ENCODE assay signal across 9 mouse cellular contexts in genomic region chr8:11727273-11727650, GRCm38 (mm10). TPM values are rescaled to one million over a fixed set of nuclear protein-coding genes. Genes with fewer than 3 reads are reported as not detected.
DNase-seq lines count a peak whose midpoint lies in the region; ATAC-seq and TF ChIP-seq lines count a peak whose summit lies in the region.
"Had no signal": no experiment of that assay in that cellular context is flagged by ENCODE, and none has a peak within 500 bp of the region (broad histone marks: within the 10 kb centered on the region; RNA-seq: fewer than 3 reads in every experiment).

No protein-coding gene starts in this region.

- peak overlapping the region; percentile 90 for H3K4me2 ChIP-seq in heart, embryonic 15.5 days
- peak overlapping the region; percentile 51 for H3K4me2 ChIP-seq in liver, embryonic 16.5 days (ENCODE audit: low read depth, low read length)

- peak overlapping the region; percentile 87 for H3K9ac ChIP-seq in ES-E14 (ENCODE audit: insufficient read depth, low read depth, low read length, poor library complexity, severe bottlenecking)
- H3K9ac ChIP-seq in heart, embryonic 15.5 days: peak overlapping the region; percentile 87
- H3K9ac ChIP-seq in liver, embryonic 16.5 days (ENCODE audit: low read depth, low read length): peak overlapping the region; percentile 11; the same call in 1 of the 2 replicates

- no peak overlapping the region for H3K27ac ChIP-seq in ES-E14 (ENCODE audit: insufficient read depth, low read depth, low read length, poor library complexity, severe bottlenecking)
- peak overlapping the region; percentile 98 for H3K27ac ChIP-seq in heart, embryonic 15.5 days
- H3K27ac ChIP-seq in liver, embryonic 16.5 days (ENCODE audit: low read length): no peak overlapping the region

- peaks cover 60% of the 10 kb centered on the region for H3K27me3 ChIP-seq in erythroblast, embryonic 14.5 days (ENCODE audit: control insufficient read depth)
- peaks cover 39% of the 10 kb centered on the region for H3K27me3 ChIP-seq in heart, embryonic 15.5 days
- H3K27me3 ChIP-seq in liver, embryonic 16.5 days (ENCODE audit: control insufficient read depth, insufficient read depth, low read depth, low read length): peaks cover 44% of the 10 kb centered on the region

- no peaks in the 10 kb centered on the region for H3K4me1 ChIP-seq in erythroblast, embryonic 14.5 days (ENCODE audit: control insufficient read depth)
- H3K4me1 ChIP-seq in ES-E14 (ENCODE audit: control insufficient read depth in 2 of 2, insufficient read depth in 2 of 2, low read length in 2 of 2, poor library complexity in 1 of 2): no peaks in the 10 kb centered on the region
- H3K4me1 ChIP-seq in heart, embryonic 15.5 days (replicated peaks): peaks cover 37% of the 10 kb centered on the region
- no peaks in the 10 kb centered on the region; the same call in 1 of the 2 replicates for H3K4me1 ChIP-seq in liver, embryonic 16.5 days (ENCODE audit: control insufficient read depth, low read depth, low read length)

- DNase-seq in ES-E14 (ENCODE audit: low read depth, low spot score): no peak
- no peak for DNase-seq in thymus, adult 18-20 months
- DNase-seq in gastrocnemius, postnatal 36 days: no peak

- peak overlapping the region; percentile 43 for H3K4me3 ChIP-seq in erythroblast, embryonic 14.5 days (replicated peaks)
- peak overlapping the region; percentile 90 to 99 for H3K4me3 ChIP-seq in ES-E14 (ENCODE audit: insufficient read depth in 1 of 2, low read depth in 1 of 2, low read length in 2 of 2, poor library complexity in 1 of 2, severe bottlenecking in 1 of 2)
- H3K4me3 ChIP-seq in heart, embryonic 15.5 days: peak overlapping the region; percentile 77
- peak overlapping the region; percentile 59 for H3K4me3 ChIP-seq in liver, embryonic 16.5 days (ENCODE audit: low read depth, low read length)

- no peaks in the 10 kb centered on the region for H3K36me3 ChIP-seq in erythroblast, embryonic 14.5 days (ENCODE audit: control insufficient read depth)
- H3K36me3 ChIP-seq in ES-E14 (ENCODE audit: control insufficient read depth, insufficient read depth, low read length, poor library complexity, severe bottlenecking): no peaks in the 10 kb centered on the region
- no peaks in the 10 kb centered on the region for H3K36me3 ChIP-seq in heart, embryonic 15.5 days
- no peaks in the 10 kb centered on the region for H3K36me3 ChIP-seq in liver, embryonic 16.5 days (ENCODE audit: control insufficient read depth, insufficient read depth)

- intact Hi-C loops in gastrocnemius, postnatal 36 days (cut with DNase I): no loop called here

- H3K9me3 ChIP-seq in erythroblast, embryonic 14.5 days (ENCODE audit: control insufficient read depth, low read length): no peaks in the 10 kb centered on the region
- no peaks in the 10 kb centered on the region for H3K9me3 ChIP-seq in ES-E14 (ENCODE audit: control insufficient read depth, insufficient read depth, low read depth, low read length)
- no peaks in the 10 kb centered on the region for H3K9me3 ChIP-seq in heart, embryonic 15.5 days (replicated peaks)
- no peaks in the 10 kb centered on the region for H3K9me3 ChIP-seq in liver, embryonic 16.5 days (replicated peaks; ENCODE audit: control insufficient read depth, low read length)

- 2% methylated on average over 22 of the region's 22 CpGs for WGBS in heart, embryonic 15.5 days
- WGBS in liver, embryonic 16.5 days (ENCODE audit: insufficient replicate concordance): 3% methylated on average over 22 of the region's 22 CpGs

- ATAC-seq in erythroblast, adult 5-6 weeks (replicated peaks; ENCODE audit: low FRiP score, poor library complexity, severe bottlenecking): no peak
- peak; percentile 25 for ATAC-seq in heart, embryonic 15.5 days (replicated peaks; ENCODE audit: insufficient number of reproducible peaks, insufficient read depth, low FRiP score, low read depth)
- ATAC-seq in liver, embryonic 16.5 days (ENCODE audit: low read depth): no peak
- no peak for ATAC-seq in megakaryocyte progenitor cell, adult 5-6 weeks (replicated peaks; ENCODE audit: poor library complexity)

- in situ Hi-C loops in ES-E14 (cut with MboI; ENCODE audit: low sequenced_read_pairs in 2 of 2, unreplicated experiment in 2 of 2): no loop called here

TF ChIP-seq in ES-E14, 5 proteins besides CTCF, POLR2A, EP300 and RAD21:
- no peak for TF ChIP-seq CHD2 (IDR thresholded peaks at IDR 0.05; ENCODE audit: low read depth, low read length)
- TF ChIP-seq MAFK (IDR thresholded peaks at IDR 0.05; ENCODE audit: insufficient read depth, low read depth, low read length): no peak
- TF ChIP-seq ZNF384 (IDR thresholded peaks at IDR 0.05; ENCODE audit: low read depth, low read length): no peak
- no peak for TF ChIP-seq HCFC1 (IDR thresholded peaks at IDR 0.05; ENCODE audit: borderline replicate concordance, insufficient read depth, low read length)
- TF ChIP-seq ZC3H11A (IDR thresholded peaks at IDR 0.05; ENCODE audit: borderline replicate concordance, low read depth, low read length): no peak

RNA-seq across cellular contexts. Expression of gene Arhgef7, which starts 0.3 kb away (rescaled TPM):
- polyA plus RNA-seq in erythroblast, embryonic 14.5 days (2012): 0.95 and 1.1 TPM in 2 replicates
- total RNA-seq in erythroblast, adult 5-6 weeks (2015; ENCODE audit: low replicate concordance): 5.4 and 10.9 TPM in 2 replicates
- total RNA-seq in erythroblast, adult 5-6 weeks (2017; ENCODE audit: low replicate concordance): 1.9 and 5.6 TPM in 2 replicates
- total RNA-seq in ES-E14 (2012; rRNA removed): 33.0 and 35.8 TPM in 2 replicates
- 59.9 and 67.6 TPM in 2 replicates for polyA plus RNA-seq in heart, embryonic 15.5 days (2015; fragmentation: Nextera tagmentation; extraction: Ambion mirVana)
- 9.1 and 10.1 TPM in 2 replicates for polyA plus RNA-seq in liver, embryonic 16.5 days (2015; fragmentation: Nextera tagmentation; extraction: Ambion mirVana)
- 26.4 and 32.3 TPM in 2 replicates for total RNA-seq in megakaryocyte progenitor cell, adult 5-6 weeks (2015)
- total RNA-seq in megakaryocyte progenitor cell, adult 5-6 weeks (2017): 20.4 and 36.0 TPM in 2 replicates
- total RNA-seq in gastrocnemius, postnatal 36 days (2021): 10 to 100 TPM; 42.7 to 53.9 TPM

RNA-seq across cellular contexts. Expression of gene 1700016D06Rik, which starts 26.4 kb away (rescaled TPM):
- polyA plus RNA-seq in erythroblast, embryonic 14.5 days (2012): not detected in 2 replicates
- total RNA-seq in erythroblast, adult 5-6 weeks (2015; ENCODE audit: low replicate concordance): not detected in 2 replicates
- not detected in 2 replicates for total RNA-seq in erythroblast, adult 5-6 weeks (2017; ENCODE audit: low replicate concordance)
- total RNA-seq in ES-E14 (2012; rRNA removed): 0.95 and 2.1 TPM in 2 replicates
- not detected in 2 replicates for polyA plus RNA-seq in heart, embryonic 15.5 days (2015; fragmentation: Nextera tagmentation; extraction: Ambion mirVana)
- polyA plus RNA-seq in liver, embryonic 16.5 days (2015; fragmentation: Nextera tagmentation; extraction: Ambion mirVana): not detected in 2 replicates
- total RNA-seq in megakaryocyte progenitor cell, adult 5-6 weeks (2015): not detected in 2 replicates
- not detected in 2 replicates for total RNA-seq in megakaryocyte progenitor cell, adult 5-6 weeks (2017)
- total RNA-seq in gastrocnemius, postnatal 36 days (2021): not detected
- total RNA-seq: neutrophil, adult 5-6 weeks had no signal

Comparison
In these comparisons a context has a peak if more than half of its experiments do, and no peak if none do; other contexts are left out.
1. H3K4me3 ChIP-seq: peak in every context shown above with its lines; median percentile 94 in ES-E14; 77 in heart, embryonic 15.5 days; 59 in liver, embryonic 16.5 days; 43 in erythroblast, embryonic 14.5 days.
2. H3K9ac ChIP-seq: peak in every context shown above with its lines; median percentile 87 in ES-E14; 87 in heart, embryonic 15.5 days; 11 in liver, embryonic 16.5 days.